Mouse (Mus musculus) heart, embryonic 13.5 days (tissue): ENCODE measurements around the gene Usp16. TPM values are rescaled to one million over a fixed set of nuclear protein-coding genes. Genes with fewer than 3 reads are reported as not detected.

Experiments used
- ATAC-seq: fragments of 200-750 bp; cut with Nextera tagmentation; 2 replicates; pipeline ENCODE4 v1.8.0; 2017; ENCODE audit warnings: moderate TSS enrichment; ENCODE audit not compliant: insufficient number of reproducible peaks, low FRiP score, low TSS enrichment; ENCODE audit errors: extremely low read depth
- H3K27ac ChIP-seq: fragments of 300-500 bp; sonication (generic); replicated peaks from 2 replicates; pipeline ENCODE4 v1.5.1; 2015; ENCODE audit warnings: moderate library complexity, mild to moderate bottlenecking, inconsistent platforms
- H3K27me3 ChIP-seq: fragments of 300-500 bp; sonication (generic); replicated peaks from 2 replicates; pipeline ENCODE4 v1.6.1; 2015; ENCODE audit warnings: mild to moderate bottlenecking, inconsistent platforms
- H3K36me3 ChIP-seq: fragments of 300-500 bp; sonication (generic); 2 replicates; pipeline ENCODE4 v1.6.1; 2015; ENCODE audit warnings: mild to moderate bottlenecking, inconsistent platforms
- H3K4me1 ChIP-seq: fragments of 300-500 bp; sonication (generic); 2 replicates; pipeline ENCODE4 v1.6.1; 2015; ENCODE audit warnings: inconsistent platforms
- H3K4me2 ChIP-seq: fragments of 300-500 bp; sonication (generic); 2 replicates; pipeline ENCODE4 v1.6.1; 2015; ENCODE audit warnings: inconsistent platforms, mild to moderate bottlenecking, moderate library complexity
- H3K4me3 ChIP-seq: fragments of 300-500 bp; sonication (generic); 2 replicates; pipeline ENCODE4 v1.5.1; 2015; ENCODE audit warnings: moderate library complexity, mild to moderate bottlenecking, inconsistent platforms
- H3K9ac ChIP-seq: fragments of 300-500 bp; sonication (generic); 2 replicates; pipeline ENCODE4 v1.6.1; 2015; ENCODE audit warnings: inconsistent platforms, mild to moderate bottlenecking, moderate library complexity
- H3K9me3 ChIP-seq: fragments of 300-500 bp; sonication (generic); 2 replicates; pipeline ENCODE4 v1.6.1; 2016; ENCODE audit warnings: inconsistent platforms
- WGBS: fragments of 180-500 bp; shearing (Covaris S2); methylation state at CpG from one replicate; pipeline ENCODE4 v1.1.7; 2015; ENCODE audit warnings: mixed read lengths; 5-methylcytosine and 5-hydroxymethylcytosine counted together
- polyA plus RNA-seq: library from polyadenylated mRNA; unstranded; fragments of >200 nt; fragmentation: Nextera tagmentation; extraction: Ambion mirVana; gene quantifications from 2 replicates; pipeline ENCODE4 v1.2.1, GENCODE M21; 2015

Gene Usp16
- polyA plus RNA-seq, 1 experiment from 2014 or later, result 30.2 TPM

GRCm38 (mm10) chr16:87440184-87440686 is 14.3 kb upstream of the Usp16 start, which contains the start of gene Rwdd2b:
Gene Rwdd2b (minus strand): TSS chr16:87440573.
- H3K36me3 ChIP-seq, result peaks cover 7% of the 10 kb centered on the region; the same call in 1 of the 2 replicates
- peak; percentile 94 for ATAC-seq
- WGBS, result under 1% methylated on average over 38 of the region's 38 CpGs
- H3K9me3 ChIP-seq, result no peaks in the 10 kb centered on the region
- peaks cover 19% of the 10 kb centered on the region for H3K4me1 ChIP-seq
- H3K4me2 ChIP-seq, result peak within 1 kb of the TSS; percentile 92
- peak within 1 kb of the TSS; percentile 90 for H3K4me3 ChIP-seq
- H3K27ac ChIP-seq, result peak within 1 kb of the TSS; percentile 91
- peak within 1 kb of the TSS; percentile 95 for H3K9ac ChIP-seq
- H3K27me3 ChIP-seq, result no peaks in the 10 kb centered on the region

GRCm38 (mm10) chr16:87441089-87441488 is 13.4 kb upstream of the Usp16 start:
- Histone ChIP-seq H3K9ac (peak overlapping the region; percentile 95), H3K4me3 (peak overlapping the region; percentile 90), H3K4me1 (peaks cover 19% of the 10 kb centered on the region), H3K27ac (peak overlapping the region; percentile 91), H3K9me3 (no peaks in the 10 kb centered on the region), H3K4me2 (peak overlapping the region; percentile 92), H3K36me3 (peaks cover 5% of the 10 kb centered on the region; the same call in 1 of the 2 replicates), H3K27me3 (no peaks in the 10 kb centered on the region)
- 20% methylated on average over 9 of the region's 9 CpGs for WGBS
- no peak for ATAC-seq

GRCm38 (mm10) chr16:87442291-87442690 is 12.2 kb upstream of the Usp16 start:
- Histone ChIP-seq H3K36me3 (no peaks in the 10 kb centered on the region), H3K4me1 (peaks cover 19% of the 10 kb centered on the region), H3K27ac (no peak overlapping the region), H3K4me3 (no peak overlapping the region), H3K9me3 (no peaks in the 10 kb centered on the region), H3K27me3 (no peaks in the 10 kb centered on the region), H3K4me2 (no peak overlapping the region), H3K9ac (no peak overlapping the region)
- 42% methylated on average over 5 of the region's 5 CpGs for WGBS
- ATAC-seq, result no peak

- Histone ChIP-seq H3K4me1 (peaks cover 19% of the 10 kb centered on the region), H3K9ac (no peak overlapping the region), H3K27me3 (no peaks in the 10 kb centered on the region), H3K27ac (no peak overlapping the region), H3K9me3 (no peaks in the 10 kb centered on the region), H3K36me3 (no peaks in the 10 kb centered on the region), H3K4me2 (no peak overlapping the region), H3K4me3 (no peak overlapping the region)
- ATAC-seq, result no peak
Measured at GRCm38 (mm10) chr16:87443245-87443644, 11.3 kb upstream of the Usp16 start.

- H3K27ac ChIP-seq, result no peak overlapping the region
- no peaks in the 10 kb centered on the region for H3K27me3 ChIP-seq
- H3K4me2 ChIP-seq, result no peak overlapping the region
- H3K9me3 ChIP-seq, result no peaks in the 10 kb centered on the region
- H3K4me1 ChIP-seq, result peaks cover 19% of the 10 kb centered on the region
- no peaks in the 10 kb centered on the region for H3K36me3 ChIP-seq
- no peak overlapping the region for H3K9ac ChIP-seq
- no peak for ATAC-seq
- WGBS, result 53% methylated on average over 1 of the region's 1 CpGs
- H3K4me3 ChIP-seq, result no peak overlapping the region
Measured at GRCm38 (mm10) chr16:87444071-87444470, 10.4 kb upstream of the Usp16 start.

- no peak overlapping the region for H3K4me3 ChIP-seq
- peaks cover 12% of the 10 kb centered on the region for H3K4me1 ChIP-seq
- ATAC-seq, result no peak
- H3K9me3 ChIP-seq, result no peaks in the 10 kb centered on the region
- H3K36me3 ChIP-seq, result no peaks in the 10 kb centered on the region
- H3K27ac ChIP-seq, result no peak overlapping the region
- no peak overlapping the region for H3K9ac ChIP-seq
- H3K4me2 ChIP-seq, result no peak overlapping the region
- no peaks in the 10 kb centered on the region for H3K27me3 ChIP-seq
Measured at GRCm38 (mm10) chr16:87445110-87445509, 9.4 kb upstream of the Usp16 start.

GRCm38 (mm10) chr16:87445528-87445927 is 9.0 kb upstream of the Usp16 start:
- no peak overlapping the region for H3K4me2 ChIP-seq
- no peak overlapping the region for H3K9ac ChIP-seq
- no peaks in the 10 kb centered on the region for H3K27me3 ChIP-seq
- H3K9me3 ChIP-seq, result no peaks in the 10 kb centered on the region
- ATAC-seq, result no peak
- H3K4me3 ChIP-seq, result no peak overlapping the region
- no peaks in the 10 kb centered on the region for H3K36me3 ChIP-seq
- H3K27ac ChIP-seq, result no peak overlapping the region
- H3K4me1 ChIP-seq, result peaks cover 12% of the 10 kb centered on the region
- WGBS, result 80% methylated on average over 3 of the region's 3 CpGs

- H3K9ac ChIP-seq, result no peak overlapping the region
- H3K9me3 ChIP-seq, result no peaks in the 10 kb centered on the region
- H3K36me3 ChIP-seq, result 0 out of 2 replicates have a peak, but pooled peaks cover under 1% of the 10 kb centered on the region
- H3K27me3 ChIP-seq, result no peaks in the 10 kb centered on the region
- H3K4me3 ChIP-seq, result no peak overlapping the region
- no peak overlapping the region for H3K4me2 ChIP-seq
- no peak overlapping the region for H3K27ac ChIP-seq
- WGBS, result 67% methylated on average over 2 of the region's 2 CpGs
- peaks cover 20% of the 10 kb centered on the region for H3K4me1 ChIP-seq
- ATAC-seq, result no peak
Measured at GRCm38 (mm10) chr16:87453226-87453625, 1.3 kb upstream of the Usp16 start.

- H3K27me3 ChIP-seq, result no peaks in the 10 kb centered on the region
- peak overlapping the region; percentile 95 for H3K4me2 ChIP-seq
- WGBS, result under 1% methylated on average over 38 of the region's 38 CpGs
- H3K27ac ChIP-seq, result peak overlapping the region; percentile 85
- peaks cover 19% of the 10 kb centered on the region for H3K36me3 ChIP-seq
- H3K9me3 ChIP-seq, result no peaks in the 10 kb centered on the region
- peak overlapping the region; percentile 89 for H3K4me3 ChIP-seq
- peaks cover 20% of the 10 kb centered on the region for H3K4me1 ChIP-seq
- H3K9ac ChIP-seq, result peak overlapping the region; percentile 95
- ATAC-seq, result peak; percentile 54; the same call in 1 of the 2 replicates
Measured at GRCm38 (mm10) chr16:87455180-87455611, 693 bp downstream of the Usp16 start.

- Histone ChIP-seq H3K4me3 (no peak overlapping the region), H3K27ac (no peak overlapping the region), H3K9me3 (no peaks in the 10 kb centered on the region), H3K27me3 (no peaks in the 10 kb centered on the region), H3K9ac (no peak overlapping the region), H3K4me1 (peaks cover 20% of the 10 kb centered on the region), H3K36me3 (peaks cover 48% of the 10 kb centered on the region), H3K4me2 (no peak overlapping the region)
- 96% methylated on average over 3 of the region's 3 CpGs for WGBS
- no peak for ATAC-seq
Measured at GRCm38 (mm10) chr16:87458752-87459151, 4.2 kb downstream of the Usp16 start.

GRCm38 (mm10) chr16:87470579-87470978 is 16.1 kb downstream of the Usp16 start:
- no peak for ATAC-seq
- H3K27me3 ChIP-seq, result no peaks in the 10 kb centered on the region
- no peaks in the 10 kb centered on the region for H3K9me3 ChIP-seq
- no peak overlapping the region for H3K4me2 ChIP-seq
- H3K4me3 ChIP-seq, result no peak overlapping the region
- no peak overlapping the region for H3K27ac ChIP-seq
- H3K4me1 ChIP-seq, result no peaks in the 10 kb centered on the region
- 88% methylated on average over 4 of the region's 4 CpGs for WGBS
- no peak overlapping the region for H3K9ac ChIP-seq
- peaks cover 88% of the 10 kb centered on the region for H3K36me3 ChIP-seq

- ATAC-seq, result no peak
Measured at GRCm38 (mm10) chr16:87484367-87484766, 29.9 kb downstream of the Usp16 start.

More at GRCm38 (mm10) chr16:87484367-87484766, 29.9 kb downstream of the Usp16 start:
- Histone ChIP-seq H3K9me3 (no peaks in the 10 kb centered on the region), H3K27ac (no peak overlapping the region), H3K4me1 (no peaks in the 10 kb centered on the region), H3K4me2 (no peak overlapping the region), H3K9ac (no peak overlapping the region), H3K36me3 (peaks cover 92% of the 10 kb centered on the region), H3K27me3 (no peaks in the 10 kb centered on the region), H3K4me3 (no peak overlapping the region)
- WGBS, result 87% methylated on average over 5 of the region's 5 CpGs
